Mouse (Mus musculus) 416B (cell line): ENCODE data around the gene Tln2.

Source experiments
- DNase-seq: peaks from one replicate; pipeline ENCODE4 v3.0.0; 2011; ENCODE audit warnings: low read depth

The Tln2 gene

GRCm38 (mm10) chr9:67270734-67271133, 288.8 kb downstream of the Tln2 start:
- no peak for DNase-seq

- DNase-seq, result no peak
Observed at GRCm38 (mm10) chr9:67270061-67270595, 289.4 kb downstream of the Tln2 start.

- DNase-seq, result no peak
Observed at GRCm38 (mm10) chr9:67267276-67267990, 292.1 kb downstream of the Tln2 start.

- no peak for DNase-seq
Observed at GRCm38 (mm10) chr9:67265513-67265912, 294.0 kb downstream of the Tln2 start.

- no peak for DNase-seq
Observed at GRCm38 (mm10) chr9:67264896-67265295, 294.6 kb downstream of the Tln2 start.

- DNase-seq, result no peak
Observed at GRCm38 (mm10) chr9:67260835-67261599, 298.5 kb downstream of the Tln2 start.

- DNase-seq, result no peak
Observed at GRCm38 (mm10) chr9:67250141-67250540, 309.4 kb downstream of the Tln2 start.

- DNase-seq, result no peak
Observed at GRCm38 (mm10) chr9:67247365-67247950, 312.0 kb downstream of the Tln2 start.

GRCm38 (mm10) chr9:67245265-67245664, 314.2 kb downstream of the Tln2 start:
- DNase-seq, result peak; percentile 7

GRCm38 (mm10) chr9:67241683-67242082, 317.8 kb downstream of the Tln2 start:
- no peak for DNase-seq

GRCm38 (mm10) chr9:67240456-67240855, 319.0 kb downstream of the Tln2 start:
- no peak for DNase-seq

- no peak for DNase-seq
Observed at GRCm38 (mm10) chr9:67236987-67237386, 322.5 kb downstream of the Tln2 start.

GRCm38 (mm10) chr9:67235441-67236217, 323.9 kb downstream of the Tln2 start:
- no peak for DNase-seq

- DNase-seq, result no peak
Observed at GRCm38 (mm10) chr9:67229033-67229432, 330.5 kb downstream of the Tln2 start.

GRCm38 (mm10) chr9:67220388-67220787, 339.1 kb downstream of the Tln2 start:
- DNase-seq, result peak; percentile 23

- no peak for DNase-seq
Observed at GRCm38 (mm10) chr9:67218001-67218400, 341.5 kb downstream of the Tln2 start.

- DNase-seq, result no peak
Observed at GRCm38 (mm10) chr9:67214191-67214985, 345.1 kb downstream of the Tln2 start.

GRCm38 (mm10) chr9:67213275-67213674, 346.2 kb downstream of the Tln2 start:
- DNase-seq, result peak; percentile 48

- no peak for DNase-seq
Observed at GRCm38 (mm10) chr9:67211220-67211619, 348.3 kb downstream of the Tln2 start.

GRCm38 (mm10) chr9:67209451-67209850, 350.1 kb downstream of the Tln2 start:
- DNase-seq, result peak; percentile 17

GRCm38 (mm10) chr9:67208420-67208819, 351.1 kb downstream of the Tln2 start:
- DNase-seq, result no peak
